Mouse (Mus musculus) midbrain, embryonic 13.5 days (tissue): Measurements from ENCODE around the gene Sergef. TPM values are rescaled to one million over a fixed set of nuclear protein-coding genes. Genes with fewer than 3 reads are reported as not detected.

Experiments used
- ATAC-seq: fragments of 200-750 bp; cut with Nextera tagmentation; 2 replicates; pipeline ENCODE4 v1.8.0; 2017; ENCODE audit warnings: mild to moderate bottlenecking, moderate TSS enrichment, moderate library complexity
- H3K27ac ChIP-seq: fragments of 300-500 bp; sonication (generic); 2 replicates; pipeline ENCODE4 v1.5.1; 2015; ENCODE audit warnings: inconsistent platforms, mild to moderate bottlenecking, moderate library complexity
- H3K27me3 ChIP-seq: fragments of 300-500 bp; sonication (generic); 2 replicates; pipeline ENCODE4 v1.6.1; 2015; ENCODE audit warnings: mild to moderate bottlenecking, inconsistent platforms
- H3K36me3 ChIP-seq: fragments of 300-500 bp; sonication (generic); 2 replicates; pipeline ENCODE4 v1.6.1; 2015; ENCODE audit warnings: mild to moderate bottlenecking, inconsistent platforms
- H3K4me1 ChIP-seq: fragments of 300-500 bp; sonication (generic); replicated peaks from 2 replicates; pipeline ENCODE4 v1.6.1; 2015; ENCODE audit warnings: inconsistent platforms
- H3K4me2 ChIP-seq: fragments of 300-500 bp; sonication (generic); replicated peaks from 2 replicates; pipeline ENCODE4 v1.6.1; 2015; ENCODE audit warnings: moderate library complexity, mild to moderate bottlenecking, inconsistent platforms
- H3K4me3 ChIP-seq: fragments of 300-500 bp; sonication (generic); replicated peaks from 2 replicates; pipeline ENCODE4 v1.5.1; 2015; ENCODE audit warnings: mild to moderate bottlenecking, inconsistent platforms
- H3K9ac ChIP-seq: fragments of 300-500 bp; sonication (generic); replicated peaks from 2 replicates; pipeline ENCODE4 v1.6.1; 2015; ENCODE audit warnings: mild to moderate bottlenecking, inconsistent platforms
- H3K9me3 ChIP-seq: fragments of 300-500 bp; sonication (generic); 2 replicates; pipeline ENCODE4 v1.6.1; 2016; ENCODE audit warnings: mild to moderate bottlenecking, inconsistent platforms
- WGBS: fragments of 180-500 bp; shearing (Covaris S2); methylation state at CpG from one replicate; pipeline ENCODE4 v1.1.7; 2015; 5-methylcytosine and 5-hydroxymethylcytosine counted together
- polyA plus RNA-seq: library from polyadenylated mRNA; unstranded; fragments of >200 nt; fragmentation: Nextera tagmentation; extraction: Ambion mirVana; gene quantifications from 2 replicates; pipeline ENCODE4 v1.2.1, GENCODE M21; 2015

Gene Sergef
- polyA plus RNA-seq, 1 experiment from 2014 or later: 30.0 TPM

DNA sequence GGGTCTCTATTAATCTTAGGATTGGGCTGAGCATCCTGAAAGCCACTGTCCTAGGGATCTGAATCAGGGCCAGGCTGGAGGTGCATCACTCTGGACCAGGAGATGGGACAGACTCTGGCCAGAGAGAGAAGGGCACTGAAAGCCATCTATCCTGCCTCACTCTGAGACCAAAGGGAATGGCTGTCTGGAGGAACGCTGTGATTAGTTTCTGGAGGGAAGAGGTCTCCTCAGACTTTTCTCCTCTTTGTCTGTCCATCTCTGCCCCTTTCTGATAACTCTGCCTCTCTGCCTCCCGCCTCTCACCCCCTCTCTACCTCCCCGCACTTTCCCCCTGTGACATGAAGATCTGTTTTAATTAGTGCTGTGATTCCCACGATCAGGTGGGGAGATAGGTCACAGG is 244.7 kb downstream of the Sergef start:
- H3K27ac ChIP-seq: no peak overlapping the region
- no peaks in the 10 kb centered on the region for H3K9me3 ChIP-seq
- H3K27me3 ChIP-seq: peaks cover 61% of the 10 kb centered on the region
- no peak for ATAC-seq
- H3K4me3 ChIP-seq: no peak overlapping the region
- H3K9ac ChIP-seq: no peak overlapping the region
- no peaks in the 10 kb centered on the region for H3K36me3 ChIP-seq
- H3K4me1 ChIP-seq: peaks cover 42% of the 10 kb centered on the region
- 66% methylated on average over 4 of the region's 4 CpGs for WGBS
- H3K4me2 ChIP-seq: no peak overlapping the region

GRCm38 (mm10) chr7:46393718-46394511 is 245.7 kb downstream of the Sergef start:
- Histone ChIP-seq H3K9ac (no peak overlapping the region), H3K27me3 (peaks cover 51% of the 10 kb centered on the region), H3K27ac (no peak overlapping the region), H3K4me2 (no peak overlapping the region), H3K4me3 (no peak overlapping the region), H3K36me3 (no peaks in the 10 kb centered on the region), H3K4me1 (peaks cover 32% of the 10 kb centered on the region), H3K9me3 (no peaks in the 10 kb centered on the region)
- WGBS: 53% methylated on average over 12 of the region's 12 CpGs
- no peak for ATAC-seq

Other genes starting within 250 kb of the Sergef start
- 8.0 and 8.5 TPM in 2 replicates for gene Kcnc1, start 243.3 kb downstream of the Sergef start, polyA plus RNA-seq
- 0.12 and 0.41 TPM in 2 replicates for gene Tph1, start 32.7 kb upstream of the Sergef start, polyA plus RNA-seq
- gene Saal1, start 70.9 kb upstream of the Sergef start, polyA plus RNA-seq: 19.0 and 19.6 TPM in 2 replicates
- gene Saa3, start 75.9 kb upstream of the Sergef start, polyA plus RNA-seq: 0.17 TPM in 1 of 2 replicates, not detected in the other
- gene Saa4, start 92.8 kb upstream of the Sergef start, polyA plus RNA-seq: not detected in 2 replicates
- not detected in 2 replicates for gene Saa1, start 103.2 kb upstream of the Sergef start, polyA plus RNA-seq
- not detected in 2 replicates for gene Saa2, start 112.0 kb upstream of the Sergef start, polyA plus RNA-seq
- 15.8 and 15.9 TPM in 2 replicates for gene Hps5, start 156.3 kb upstream of the Sergef start, polyA plus RNA-seq
- 44.6 and 48.4 TPM in 2 replicates for gene Gtf2h1, start 156.3 kb upstream of the Sergef start, polyA plus RNA-seq
- gene Ldha, start 201.7 kb upstream of the Sergef start, polyA plus RNA-seq: 501 and 553 TPM in 2 replicates
- gene Ldhc, start 221.4 kb upstream of the Sergef start, polyA plus RNA-seq: 0.22 TPM in 1 of 2 replicates, not detected in the other